Mouse (Mus musculus): ENCODE results near the gene Rgs3. TPM values are rescaled to one million over a fixed set of nuclear protein-coding genes. Genes with fewer than 3 reads are reported as not detected.

Gene Rgs3
- polyA plus RNA-seq, 1 experiment from 2014 or later = 59.4 TPM

GRCm38 (mm10) chr4:62636047-62636446 lies 76.4 kb downstream of the Rgs3 start:
- Histone ChIP-seq H3K27ac (no peak overlapping the region), H3K36me3 (no peaks in the 10 kb centered on the region), H3K4me2 (no peak overlapping the region), H3K9ac (no peak overlapping the region), H3K4me3 (no peak overlapping the region), H3K4me1 (peaks cover 26% of the 10 kb centered on the region), H3K27me3 (no peaks in the 10 kb centered on the region), H3K9me3 (no peaks in the 10 kb centered on the region)
- ATAC-seq (ENCODE audit: insufficient number of reproducible peaks, low FRiP score, low TSS enrichment, low read depth) = no peak
- WGBS = 85% methylated on average over 6 of the region's 6 CpGs

GRCm38 (mm10) chr4:62637856-62638604 lies 78.4 kb downstream of the Rgs3 start:
- H3K9ac ChIP-seq = no peak overlapping the region
- H3K27ac ChIP-seq = peak overlapping the region; percentile 65

GRCm38 (mm10) chr4:62640496-62641229 lies 81.0 kb downstream of the Rgs3 start:
- ATAC-seq (ENCODE audit: insufficient number of reproducible peaks, low FRiP score, low TSS enrichment, low read depth) = no peak
- no peaks in the 10 kb centered on the region for H3K27me3 ChIP-seq
- H3K36me3 ChIP-seq = no peaks in the 10 kb centered on the region
- no peaks in the 10 kb centered on the region for H3K9me3 ChIP-seq
- WGBS = 62% methylated on average over 15 of the region's 15 CpGs
- H3K4me3 ChIP-seq = no peak overlapping the region
- H3K4me2 ChIP-seq = no peak overlapping the region
- H3K27ac ChIP-seq = peak overlapping the region; percentile 74
- peaks cover 35% of the 10 kb centered on the region for H3K4me1 ChIP-seq
- no peak overlapping the region for H3K9ac ChIP-seq

More at GRCm38 (mm10) chr4:62637856-62638604, 78.4 kb downstream of the Rgs3 start:
- peaks cover 36% of the 10 kb centered on the region for H3K4me1 ChIP-seq
- H3K4me2 ChIP-seq = no peak overlapping the region
- no peak for ATAC-seq (ENCODE audit: insufficient number of reproducible peaks, low FRiP score, low TSS enrichment, low read depth)
- H3K36me3 ChIP-seq = no peaks in the 10 kb centered on the region
- H3K9me3 ChIP-seq = no peaks in the 10 kb centered on the region
- H3K4me3 ChIP-seq = no peak overlapping the region
- 58% methylated on average over 4 of the region's 4 CpGs for WGBS
- no peaks in the 10 kb centered on the region for H3K27me3 ChIP-seq

GRCm38 (mm10) chr4:62641230-62641589 lies 81.6 kb downstream of the Rgs3 start:
- Histone ChIP-seq H3K27ac (peak overlapping the region; percentile 74), H3K4me2 (no peak overlapping the region), H3K4me1 (peaks cover 35% of the 10 kb centered on the region), H3K27me3 (no peaks in the 10 kb centered on the region), H3K36me3 (no peaks in the 10 kb centered on the region), H3K4me3 (no peak overlapping the region), H3K9ac (no peak overlapping the region), H3K9me3 (no peaks in the 10 kb centered on the region)
- ATAC-seq (ENCODE audit: insufficient number of reproducible peaks, low FRiP score, low TSS enrichment, low read depth) = no peak
- WGBS = 22% methylated on average over 11 of the region's 11 CpGs

GRCm38 (mm10) chr4:62641656-62642055 lies 82.0 kb downstream of the Rgs3 start:
- no peak overlapping the region for H3K4me3 ChIP-seq
- no peaks in the 10 kb centered on the region for H3K9me3 ChIP-seq
- no peak overlapping the region for H3K4me2 ChIP-seq
- no peaks in the 10 kb centered on the region for H3K36me3 ChIP-seq
- H3K27ac ChIP-seq = peak overlapping the region; percentile 74
- no peak overlapping the region for H3K9ac ChIP-seq
- peaks cover 35% of the 10 kb centered on the region for H3K4me1 ChIP-seq
- H3K27me3 ChIP-seq = no peaks in the 10 kb centered on the region
- no peak for ATAC-seq (ENCODE audit: insufficient number of reproducible peaks, low FRiP score, low TSS enrichment, low read depth)
- 67% methylated on average over 3 of the region's 3 CpGs for WGBS

GRCm38 (mm10) chr4:62643401-62643800 lies 83.8 kb downstream of the Rgs3 start:
- no peaks in the 10 kb centered on the region for H3K9me3 ChIP-seq
- no peaks in the 10 kb centered on the region for H3K27me3 ChIP-seq
- H3K4me2 ChIP-seq = no peak overlapping the region
- peaks cover 34% of the 10 kb centered on the region for H3K4me1 ChIP-seq
- 92% methylated on average over 8 of the region's 8 CpGs for WGBS
- H3K4me3 ChIP-seq = no peak overlapping the region
- 0 out of 2 replicates have a peak overlapping the region, but pooled peaks have one; percentile 11 for H3K27ac ChIP-seq
- H3K36me3 ChIP-seq = no peaks in the 10 kb centered on the region
- no peak for ATAC-seq (ENCODE audit: insufficient number of reproducible peaks, low FRiP score, low TSS enrichment, low read depth)
- H3K9ac ChIP-seq = no peak overlapping the region

- WGBS = 57% methylated on average over 11 of the region's 11 CpGs
These were observed 84.6 kb downstream of the Rgs3 start for GRCm38 (mm10) chr4:62644031-62644793.

GRCm38 (mm10) chr4:62646556-62647248 lies 87.1 kb downstream of the Rgs3 start:
- H3K4me3 ChIP-seq = no peak overlapping the region
- no peaks in the 10 kb centered on the region for H3K27me3 ChIP-seq
- no peaks in the 10 kb centered on the region for H3K36me3 ChIP-seq
- H3K4me2 ChIP-seq = no peak overlapping the region
- no peak for ATAC-seq (ENCODE audit: insufficient number of reproducible peaks, low FRiP score, low TSS enrichment, low read depth)
- WGBS = 63% methylated on average over 9 of the region's 9 CpGs
- peaks cover 20% of the 10 kb centered on the region for H3K4me1 ChIP-seq
- H3K27ac ChIP-seq = no peak overlapping the region
- H3K9ac ChIP-seq = no peak overlapping the region
- no peaks in the 10 kb centered on the region for H3K9me3 ChIP-seq

More at GRCm38 (mm10) chr4:62644031-62644793, 84.6 kb downstream of the Rgs3 start:
- peaks cover 34% of the 10 kb centered on the region for H3K4me1 ChIP-seq
- no peak overlapping the region for H3K4me3 ChIP-seq
- H3K27ac ChIP-seq = 0 out of 2 replicates have a peak overlapping the region, but pooled peaks have one; percentile 11
- H3K36me3 ChIP-seq = no peaks in the 10 kb centered on the region
- no peak overlapping the region for H3K4me2 ChIP-seq
- ATAC-seq (ENCODE audit: insufficient number of reproducible peaks, low FRiP score, low TSS enrichment, low read depth) = no peak
- no peak overlapping the region for H3K9ac ChIP-seq
- H3K9me3 ChIP-seq = no peaks in the 10 kb centered on the region
- no peaks in the 10 kb centered on the region for H3K27me3 ChIP-seq

- 89% methylated on average over 3 of the region's 3 CpGs for WGBS
- H3K9ac ChIP-seq = no peak overlapping the region
- no peak for ATAC-seq (ENCODE audit: insufficient number of reproducible peaks, low FRiP score, low TSS enrichment, low read depth)
These were observed 89.2 kb downstream of the Rgs3 start for GRCm38 (mm10) chr4:62648848-62649247.

GRCm38 (mm10) chr4:62649536-62650230 lies 90.0 kb downstream of the Rgs3 start:
- H3K9me3 ChIP-seq = no peaks in the 10 kb centered on the region
- no peak overlapping the region for H3K27ac ChIP-seq
- H3K4me3 ChIP-seq = no peak overlapping the region
- no peak for ATAC-seq (ENCODE audit: insufficient number of reproducible peaks, low FRiP score, low TSS enrichment, low read depth)
- no peak overlapping the region for H3K4me2 ChIP-seq
- H3K4me1 ChIP-seq = peaks cover 33% of the 10 kb centered on the region
- WGBS = 78% methylated on average over 8 of the region's 8 CpGs
- H3K9ac ChIP-seq = no peak overlapping the region
- H3K36me3 ChIP-seq = no peaks in the 10 kb centered on the region
- no peaks in the 10 kb centered on the region for H3K27me3 ChIP-seq

More at GRCm38 (mm10) chr4:62648848-62649247, 89.2 kb downstream of the Rgs3 start:
- Histone ChIP-seq H3K4me1 (peaks cover 33% of the 10 kb centered on the region), H3K27me3 (no peaks in the 10 kb centered on the region), H3K9me3 (no peaks in the 10 kb centered on the region), H3K4me3 (no peak overlapping the region), H3K27ac (no peak overlapping the region), H3K4me2 (no peak overlapping the region), H3K36me3 (no peaks in the 10 kb centered on the region)

All from limb, embryonic 15.5 days (tissue).